Mouse (Mus musculus) CD4-positive, CD25-positive, alpha-beta regulatory T cell, adult 2 months (primary cell): ENCODE data around the gene Zfp648.

Experiments used
- DNase-seq: peaks from one replicate; pipeline ENCODE4 v3.0.0-alpha.2; 2012; ENCODE audit warnings: low read depth, low spot score

The Zfp648 gene

GRCm38 (mm10) chr1:154200955-154201722, at the start of gene Zfp648:
Gene Zfp648, plus strand, starts transcription at chr1:154201187.
- DNase-seq: no peak

GRCm38 (mm10) chr1:154152539-154152938, 48.4 kb upstream of the Zfp648 start:
- no peak for DNase-seq

- no peak for DNase-seq
Observed at GRCm38 (mm10) chr1:154153800-154154199, 47.2 kb upstream of the Zfp648 start.

GRCm38 (mm10) chr1:154156177-154157062, 44.6 kb upstream of the Zfp648 start:
- DNase-seq: no peak

GRCm38 (mm10) chr1:154157131-154157530, 43.9 kb upstream of the Zfp648 start:
- DNase-seq: no peak

GRCm38 (mm10) chr1:154167696-154168095, 33.3 kb upstream of the Zfp648 start:
- DNase-seq: no peak

- no peak for DNase-seq
Observed at GRCm38 (mm10) chr1:154175334-154175733, 25.7 kb upstream of the Zfp648 start.

- DNase-seq: no peak
Observed at GRCm38 (mm10) chr1:154177781-154178180, 23.2 kb upstream of the Zfp648 start.

- no peak for DNase-seq
Observed at GRCm38 (mm10) chr1:154178541-154179155, 22.3 kb upstream of the Zfp648 start.

- peak; percentile 62 for DNase-seq
Observed at GRCm38 (mm10) chr1:154180952-154181351, 20.0 kb upstream of the Zfp648 start.

- DNase-seq: no peak
Observed at GRCm38 (mm10) chr1:154182396-154183076, 18.5 kb upstream of the Zfp648 start.

GRCm38 (mm10) chr1:154183077-154183751, 17.8 kb upstream of the Zfp648 start:
- DNase-seq: no peak

GRCm38 (mm10) chr1:154188229-154188628, 12.8 kb upstream of the Zfp648 start:
- DNase-seq: no peak

GRCm38 (mm10) chr1:154188631-154189030, 12.4 kb upstream of the Zfp648 start:
- no peak for DNase-seq

- DNase-seq: no peak
Observed at GRCm38 (mm10) chr1:154189842-154190530, 11.0 kb upstream of the Zfp648 start.

- no peak for DNase-seq
Observed at GRCm38 (mm10) chr1:154198896-154199295, 2.1 kb upstream of the Zfp648 start.

- no peak for DNase-seq
Observed at GRCm38 (mm10) chr1:154202580-154202979, 1.6 kb downstream of the Zfp648 start.

- DNase-seq: no peak
Observed at GRCm38 (mm10) chr1:154203386-154203785, 2.4 kb downstream of the Zfp648 start.

GRCm38 (mm10) chr1:154204652-154205573, 3.9 kb downstream of the Zfp648 start:
- no peak for DNase-seq
